Comparison of ENCODE assay signal across 28 mouse cellular contexts in the genomic region with DNA sequence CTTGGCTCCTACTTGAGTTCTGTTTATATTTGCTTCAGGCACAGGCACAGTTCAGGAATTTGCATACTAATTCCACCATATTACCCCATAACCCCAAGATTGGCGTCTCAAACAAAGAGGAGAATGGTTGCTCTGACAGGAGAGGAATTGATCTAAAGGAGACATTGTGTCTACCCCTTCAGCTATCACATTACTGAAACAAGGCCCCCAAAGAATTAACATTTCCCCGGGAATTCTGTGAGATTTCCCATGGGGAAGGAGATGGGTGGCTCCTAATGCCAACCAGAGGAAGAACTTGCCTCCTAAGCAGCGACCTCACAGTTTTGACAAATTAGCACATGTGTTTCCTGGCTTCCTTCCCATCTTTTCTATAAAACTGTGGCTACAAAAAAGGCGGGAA. TPM values are rescaled to one million over a fixed set of nuclear protein-coding genes. Genes with fewer than 3 reads are reported as not detected.
"Had no signal": no experiment of that assay in that cellular context is flagged by ENCODE, and none has a peak within 500 bp of the region (broad histone marks: within the 10 kb centered on the region; RNA-seq: fewer than 3 reads in every experiment).

No protein-coding gene starts in this region.

- H3K27me3 ChIP-seq: embryonic facial prominence, embryonic 12.5 days; embryonic facial prominence, embryonic 13.5 days; embryonic facial prominence, embryonic 15.5 days; forebrain, embryonic 12.5 days; forebrain, embryonic 13.5 days; forebrain, embryonic 15.5 days had no signal

- H3K4me2 ChIP-seq: embryonic facial prominence, embryonic 12.5 days; embryonic facial prominence, embryonic 13.5 days; embryonic facial prominence, embryonic 15.5 days; forebrain, embryonic 12.5 days; forebrain, embryonic 13.5 days; forebrain, embryonic 15.5 days had no signal

- H3K4me1 ChIP-seq: embryonic facial prominence, embryonic 12.5 days had no signal

- H3K9ac ChIP-seq: embryonic facial prominence, embryonic 12.5 days; embryonic facial prominence, embryonic 13.5 days; embryonic facial prominence, embryonic 15.5 days; forebrain, embryonic 12.5 days; forebrain, embryonic 13.5 days; forebrain, embryonic 15.5 days; forebrain, postnatal 0 days had no signal

- H3K36me3 ChIP-seq: embryonic facial prominence, embryonic 10.5 days; embryonic facial prominence, embryonic 12.5 days; embryonic facial prominence, embryonic 13.5 days; embryonic facial prominence, embryonic 15.5 days; forebrain, embryonic 12.5 days; forebrain, embryonic 15.5 days had no signal

- ATAC-seq: forebrain, embryonic 13.5 days; forebrain, embryonic 15.5 days; forebrain, embryonic 16.5 days; forebrain, postnatal 0 days had no signal

- H3K4me3 ChIP-seq: embryonic facial prominence, embryonic 10.5 days; embryonic facial prominence, embryonic 12.5 days; embryonic facial prominence, embryonic 13.5 days; embryonic facial prominence, embryonic 15.5 days; erythroblast, embryonic 14.5 days; forebrain, embryonic 12.5 days; forebrain, embryonic 13.5 days; forebrain, embryonic 15.5 days; gastrocnemius, adult 2 months; heart, adult 2 months had no signal

- H3K27ac ChIP-seq: embryonic facial prominence, embryonic 10.5 days; embryonic facial prominence, embryonic 12.5 days; embryonic facial prominence, embryonic 13.5 days; embryonic facial prominence, embryonic 15.5 days; forebrain, embryonic 12.5 days; forebrain, embryonic 13.5 days; forebrain, embryonic 15.5 days; gastrocnemius, adult 2 months; heart, adult 2 months had no signal

- H3K9me3 ChIP-seq: embryonic facial prominence, embryonic 10.5 days; embryonic facial prominence, embryonic 12.5 days; embryonic facial prominence, embryonic 13.5 days; embryonic facial prominence, embryonic 15.5 days; forebrain, embryonic 12.5 days; forebrain, embryonic 13.5 days; forebrain, embryonic 15.5 days had no signal

- DNase-seq: cerebellum, adult 8-10 months; cerebellum, adult 9-10 months; cerebellum, adult 9-11 months; cerebellum, postnatal 10 days; cerebellum, postnatal 14 days; cerebellum, postnatal 25 days; cerebellum, postnatal 36 days; embryo, embryonic 11 days; forebrain, postnatal 0 days; gastrocnemius, adult 2 months; gastrocnemius, postnatal 10 days; gastrocnemius, postnatal 14 days; gastrocnemius, postnatal 25 days; gastrocnemius, postnatal 36 days; heart, adult 18-20 months; heart, adult 2 months had no signal

RNA-seq across cellular contexts. Expression of a gene that starts 18.8 kb away (rescaled TPM):
- total RNA-seq: common myeloid progenitor, adult 5-6 weeks; granulocyte monocyte progenitor cell, adult 5-6 weeks had no signal
- polyA plus RNA-seq: embryonic facial prominence, embryonic 11.5 days; forebrain, embryonic 13.5 days; forebrain, embryonic 15.5 days had no signal
